Mouse (Mus musculus) gastrocnemius, postnatal 36 days (tissue): ENCODE data around the gene Troap. TPM values are rescaled to one million over a fixed set of nuclear protein-coding genes. Genes with fewer than 3 reads are reported as not detected.
"Not testable (repeated sequence)": the region's sequence is repeated elsewhere in the genome, so short reads cannot be mapped to it uniquely, and the experiment has no call there.

Experiments
- DNase-seq, 2 experiments: peaks; one replicate each; pipeline ENCODE4 v3.0.0; 2022
- intact Hi-C: fragments of 180-260 bp; cut with DNase I; formaldehyde crosslinking; loops from one replicate; pipeline ENCODE4 v1.15.1; 2025
- total RNA-seq, 2 experiments: library from RNA; stranded (reverse); gene quantifications; 2 replicates each; pipeline ENCODE4 v1.2.3; 2021

Troap gene
- total RNA-seq, 2 experiments from 2014 or later: 0.62 to 0.69 TPM

GRCm38 (mm10) chr15:99039996-99040919 is 34.1 kb upstream of the Troap start:
- no peak for DNase-seq
- intact Hi-C loops: loop anchor here (10.0 kb wide), 1 partner anchor 235 kb away; no protein-coding TSS in a partner anchor

DNA sequence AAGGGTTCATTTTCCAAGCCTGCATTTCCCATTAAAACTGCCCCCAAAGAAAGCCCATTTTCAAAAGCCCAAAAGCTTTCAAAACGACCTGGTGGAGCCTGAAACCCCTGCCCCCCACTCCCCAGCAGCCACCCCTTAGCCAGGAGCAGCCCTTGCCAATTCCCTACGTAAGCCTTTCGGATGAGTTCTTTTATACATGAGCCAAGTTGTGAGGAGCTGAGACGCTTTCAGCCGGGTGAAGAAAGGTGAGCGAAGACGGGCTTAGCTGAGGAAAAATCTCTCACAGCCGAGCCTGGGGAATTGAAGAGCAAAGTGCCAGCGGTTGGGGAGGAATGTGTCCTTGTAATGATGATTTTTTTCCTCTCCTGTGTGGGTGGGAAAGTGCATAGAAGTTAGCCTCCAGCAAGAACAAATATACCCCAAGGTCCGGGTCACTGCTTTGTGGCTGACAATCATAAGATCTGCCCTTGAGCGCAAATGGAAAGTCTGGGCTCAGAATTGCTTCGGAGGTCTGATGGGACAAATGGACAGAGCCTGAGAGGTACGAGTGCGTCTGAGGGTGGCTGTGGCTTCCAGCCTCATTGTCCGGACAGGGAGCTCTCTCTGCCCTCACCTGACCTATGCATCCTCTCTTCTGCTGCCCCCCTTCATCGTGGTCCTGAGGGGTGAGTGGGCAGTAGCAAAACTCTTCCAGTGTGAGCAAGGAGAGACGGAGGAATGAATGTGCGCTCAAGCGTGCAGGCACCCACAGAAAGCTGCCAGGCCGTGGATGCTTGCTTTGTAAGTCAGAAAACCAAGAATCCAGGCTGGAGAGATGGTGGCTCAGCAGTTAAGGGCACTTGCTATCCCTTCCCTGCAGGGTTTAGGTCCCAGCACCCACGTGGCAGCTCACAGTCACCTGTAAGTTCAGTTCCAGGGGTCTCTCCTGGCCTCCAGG is 33.2 kb upstream of the Troap start:
- DNase-seq: no peak
- intact Hi-C loops: loop anchor here (10.0 kb wide), 1 partner anchor 234 kb away; no protein-coding TSS in a partner anchor

GRCm38 (mm10) chr15:99042334-99042733 is 32.0 kb upstream of the Troap start:
- intact Hi-C loops: loop anchor here (10.0 kb wide), 1 partner anchor 232 kb away; no protein-coding TSS in a partner anchor
- no peak for DNase-seq

DNA sequence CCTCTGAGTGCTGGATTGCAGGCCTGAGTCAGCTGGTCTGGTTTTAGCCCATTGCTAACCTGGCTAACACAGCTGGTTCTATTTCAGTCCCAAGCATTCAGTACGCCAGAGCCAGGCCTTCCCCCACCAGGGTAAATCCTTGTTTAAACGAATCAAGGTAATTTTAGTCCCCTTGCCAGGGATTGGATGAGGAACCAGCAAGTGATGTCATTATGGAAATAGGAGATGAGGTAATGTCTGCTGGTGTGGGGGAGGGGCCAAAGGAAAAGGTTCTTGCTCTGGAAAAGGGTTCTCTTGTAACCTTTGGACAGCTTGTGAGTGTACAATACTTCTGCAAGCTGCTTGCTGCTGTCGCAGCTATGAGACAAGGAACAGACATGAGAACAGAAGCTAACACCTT is 29.5 kb upstream of the Troap start:
- intact Hi-C loops: loop anchor here (5.0 to 10.0 kb wide), 2 partner anchors 152 to 230 kb away; no protein-coding TSS in a partner anchor
- DNase-seq: no peak

GRCm38 (mm10) chr15:99045734-99046133 is 28.6 kb upstream of the Troap start:
- DNase-seq: not testable (repeated sequence)
- intact Hi-C loops: loop anchor here (5.0 to 10.0 kb wide), 2 partner anchors 152 to 229 kb away; no protein-coding TSS in a partner anchor

DNA sequence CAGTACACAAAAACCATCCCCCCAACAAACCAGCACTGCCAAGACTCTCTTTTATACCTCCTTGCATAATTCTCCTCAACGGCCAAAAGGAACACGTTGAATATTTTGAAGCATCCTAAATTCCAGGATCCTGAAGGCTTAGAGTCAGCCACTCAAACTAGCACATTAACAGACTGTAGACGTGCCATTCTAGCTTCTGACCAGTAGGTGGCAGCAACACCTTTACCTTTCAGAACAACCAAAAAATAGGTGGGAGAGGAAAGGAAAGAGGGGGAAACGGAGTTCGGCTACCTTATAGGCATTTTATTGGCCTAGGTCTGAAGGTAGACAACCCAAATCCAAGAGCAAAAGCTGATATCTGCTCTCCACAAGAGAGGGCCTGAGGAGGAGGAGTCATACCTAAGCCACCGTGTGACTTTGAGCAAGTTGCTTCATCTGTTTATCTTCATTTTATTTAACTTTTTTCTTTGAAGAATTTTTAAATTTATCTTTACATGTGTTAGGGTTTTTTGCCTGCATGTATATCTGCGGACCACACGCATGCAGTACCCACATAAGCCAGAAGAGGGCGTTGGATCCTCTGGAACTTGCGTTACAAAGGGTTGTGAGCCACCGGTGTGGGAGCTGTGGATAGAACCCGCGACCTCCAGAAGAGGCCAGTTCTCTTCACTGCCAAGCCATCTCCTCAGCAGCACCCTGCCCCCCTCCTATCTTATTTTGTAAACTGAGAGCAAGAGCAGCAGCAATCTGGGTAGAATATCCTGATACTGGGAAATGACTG is 24.7 kb upstream of the Troap start:
- no peak for DNase-seq
- intact Hi-C loops: loop anchor here (5.0 to 10.0 kb wide), 3 partner anchors 38 to 225 kb away; partner anchors contain the start of gene C1ql4

- intact Hi-C loops: loop anchor here (5.0 kb wide), 1 partner anchor 34 kb away; the partner anchor contains the start of gene C1ql4
Measured at GRCm38 (mm10) chr15:99053373-99053772, 21.0 kb upstream of the Troap start.

GRCm38 (mm10) chr15:99055040-99055439 is 19.3 kb upstream of the Troap start, which contains the start of gene Prph:
TSS of gene Prph (plus strand) at chr15:99055174.
- no peak for DNase-seq
- intact Hi-C loops: no loop called here

More at GRCm38 (mm10) chr15:99053373-99053772, 21.0 kb upstream of the Troap start:
- no peak for DNase-seq

GRCm38 (mm10) chr15:99055511-99055961 is 18.8 kb upstream of the Troap start:
- intact Hi-C loops: no loop called here
- DNase-seq: no peak

DNA sequence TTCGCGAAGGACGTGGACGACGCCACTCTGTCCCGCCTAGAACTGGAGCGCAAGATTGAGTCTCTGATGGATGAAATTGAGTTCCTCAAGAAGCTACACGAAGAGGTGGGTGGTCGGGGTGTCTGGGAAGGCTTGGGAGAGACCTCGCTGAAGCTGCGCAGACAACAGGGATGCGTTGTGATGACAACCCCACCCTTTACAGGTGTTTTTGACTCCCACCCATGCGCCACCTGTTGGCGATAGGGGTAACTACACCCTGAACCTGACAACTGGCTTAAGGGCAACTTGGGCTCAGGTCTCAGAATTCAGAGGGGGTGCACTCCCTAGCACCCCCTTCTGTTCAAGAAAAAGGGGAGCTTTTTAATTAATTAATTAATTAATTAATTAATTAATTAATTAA is 18.0 kb upstream of the Troap start:
- DNase-seq: no peak
- intact Hi-C loops: no loop called here

DNA sequence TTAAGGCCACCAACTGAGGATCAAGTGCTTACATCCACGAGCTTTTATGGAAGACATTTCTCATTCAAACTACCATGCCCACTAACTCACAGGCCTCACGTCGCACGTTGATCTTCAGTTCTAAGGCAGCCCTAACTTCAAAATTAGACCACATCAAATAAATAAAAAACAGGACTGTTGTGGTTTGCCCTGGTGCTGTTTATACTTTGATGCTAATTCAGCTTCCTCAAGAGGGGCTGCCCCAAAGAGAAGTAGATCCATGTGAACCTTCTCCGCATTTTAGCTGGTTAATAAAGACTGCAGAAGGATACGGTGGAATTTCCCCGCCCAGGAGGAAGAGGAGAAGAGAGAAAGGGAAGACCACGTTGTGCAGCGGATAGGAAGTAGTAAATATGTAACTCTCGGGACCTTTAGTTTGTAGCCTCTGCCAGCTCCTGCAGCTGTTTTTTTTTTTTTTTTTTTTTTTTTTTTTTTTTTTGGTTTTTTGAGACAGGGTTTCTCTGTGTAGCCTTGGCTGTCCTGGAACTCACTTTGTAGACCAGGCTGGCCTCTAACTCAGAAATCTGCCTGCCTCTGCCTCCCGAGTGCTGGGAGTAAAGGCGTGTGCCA is 8.7 kb upstream of the Troap start:
- intact Hi-C loops: no loop called here
- DNase-seq: no peak

GRCm38 (mm10) chr15:99071988-99072387 is 2.4 kb upstream of the Troap start:
- DNase-seq: no peak
- intact Hi-C loops: no loop called here

- intact Hi-C loops: no loop called here
- peak; percentile 94 to 97 for DNase-seq
Measured at GRCm38 (mm10) chr15:99074600-99075333, 392 bp downstream of the Troap start.

- intact Hi-C loops, DNase-seq: not testable (repeated sequence)
Measured at GRCm38 (mm10) chr15:99076011-99076410, 1.6 kb downstream of the Troap start.

- DNase-seq: no peak
- intact Hi-C loops: no loop called here
Measured at GRCm38 (mm10) chr15:99078181-99078910, 4.0 kb downstream of the Troap start.

DNA sequence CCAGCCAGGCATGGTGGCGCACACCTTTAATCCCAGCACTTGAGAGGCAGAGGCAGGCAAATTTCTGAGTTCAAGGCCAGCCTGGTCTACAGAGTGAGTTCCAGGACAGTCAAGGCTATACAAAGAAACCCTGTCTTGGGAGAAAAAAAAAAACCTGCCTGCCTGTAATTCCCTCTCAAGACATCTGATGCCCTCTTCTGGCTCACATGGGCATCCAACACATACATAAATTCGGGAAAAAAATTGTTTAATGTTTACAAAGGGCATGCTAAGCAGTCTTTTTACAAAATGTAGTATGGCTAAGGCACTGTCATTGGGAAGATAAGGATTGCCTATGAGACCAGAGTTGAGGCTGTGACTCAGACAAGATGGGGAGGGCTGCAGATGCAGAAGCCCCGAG is 5.4 kb downstream of the Troap start:
- intact Hi-C loops: no loop called here
- DNase-seq: no peak

DNA sequence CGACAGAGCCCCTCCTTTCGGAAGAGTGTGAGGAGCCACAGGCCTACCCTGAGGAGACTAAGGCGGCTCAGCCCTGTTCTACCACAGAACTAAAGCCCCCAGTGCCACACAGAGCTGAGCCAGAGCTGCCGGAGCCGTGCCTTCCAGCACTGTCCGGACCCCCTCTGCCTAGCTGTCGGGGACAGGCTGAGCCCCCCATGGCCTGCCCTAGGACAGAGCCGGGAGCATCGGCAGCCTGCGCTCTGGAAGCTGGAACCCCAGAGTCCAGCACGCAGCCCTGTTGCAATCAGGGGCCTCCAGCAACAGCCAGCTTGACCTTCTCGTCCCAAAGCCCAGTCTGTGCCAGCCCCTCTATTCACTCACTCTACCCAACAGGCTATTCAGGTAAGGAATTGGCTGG is 7.9 kb downstream of the Troap start:
- intact Hi-C loops: no loop called here
- no peak for DNase-seq

DNA sequence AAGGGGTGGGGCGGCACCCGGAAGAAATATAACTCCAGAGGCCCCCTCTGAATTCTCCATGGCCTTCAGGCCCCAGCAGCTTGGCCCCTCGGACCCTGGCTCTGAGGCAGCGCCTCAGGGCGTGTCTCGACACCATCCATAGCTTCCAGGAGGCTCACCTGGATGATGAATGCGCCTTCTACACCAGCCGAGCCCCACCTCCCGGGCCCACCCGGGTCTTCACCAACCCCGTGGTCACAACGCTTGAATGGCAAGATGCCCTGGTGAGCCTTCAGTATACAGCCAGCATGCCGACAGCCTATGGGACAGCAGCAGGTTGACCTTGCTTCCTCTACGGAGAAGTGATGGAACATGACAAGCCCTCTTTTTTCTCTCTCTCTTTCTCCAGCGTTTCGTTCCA is 8.5 kb downstream of the Troap start:
- no peak for DNase-seq
- intact Hi-C loops: no loop called here
